Mouse (Mus musculus) Muller cell, postnatal 12 days (primary cell): Measurements from ENCODE around the gene Chd4.
"Not testable (repeated sequence)": the region's sequence is repeated elsewhere in the genome, so short reads cannot be mapped to it uniquely, and the experiment has no call there.

Source experiments
- DNase-seq: peaks from one replicate; pipeline ENCODE4 v3.0.0-alpha.2; 2015; ENCODE audit errors: inconsistent ontology term

Chd4 gene

DNA sequence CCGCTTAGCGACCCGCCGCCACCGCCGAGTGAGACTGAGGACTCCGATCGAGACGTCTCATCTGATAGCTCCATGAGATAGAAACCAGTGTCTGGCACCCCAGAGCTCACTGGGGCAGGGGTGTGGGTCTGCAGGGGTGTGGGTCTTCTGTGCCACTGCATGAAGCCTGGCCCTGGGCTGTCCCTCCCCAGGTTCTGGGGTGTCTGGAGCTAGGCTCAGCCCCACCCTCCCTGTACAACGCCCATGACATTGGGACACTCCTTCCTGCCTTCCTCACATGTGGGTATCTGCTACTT, 64.7 kb downstream of the Chd4 start:
- DNase-seq: peak; percentile 53

DNA sequence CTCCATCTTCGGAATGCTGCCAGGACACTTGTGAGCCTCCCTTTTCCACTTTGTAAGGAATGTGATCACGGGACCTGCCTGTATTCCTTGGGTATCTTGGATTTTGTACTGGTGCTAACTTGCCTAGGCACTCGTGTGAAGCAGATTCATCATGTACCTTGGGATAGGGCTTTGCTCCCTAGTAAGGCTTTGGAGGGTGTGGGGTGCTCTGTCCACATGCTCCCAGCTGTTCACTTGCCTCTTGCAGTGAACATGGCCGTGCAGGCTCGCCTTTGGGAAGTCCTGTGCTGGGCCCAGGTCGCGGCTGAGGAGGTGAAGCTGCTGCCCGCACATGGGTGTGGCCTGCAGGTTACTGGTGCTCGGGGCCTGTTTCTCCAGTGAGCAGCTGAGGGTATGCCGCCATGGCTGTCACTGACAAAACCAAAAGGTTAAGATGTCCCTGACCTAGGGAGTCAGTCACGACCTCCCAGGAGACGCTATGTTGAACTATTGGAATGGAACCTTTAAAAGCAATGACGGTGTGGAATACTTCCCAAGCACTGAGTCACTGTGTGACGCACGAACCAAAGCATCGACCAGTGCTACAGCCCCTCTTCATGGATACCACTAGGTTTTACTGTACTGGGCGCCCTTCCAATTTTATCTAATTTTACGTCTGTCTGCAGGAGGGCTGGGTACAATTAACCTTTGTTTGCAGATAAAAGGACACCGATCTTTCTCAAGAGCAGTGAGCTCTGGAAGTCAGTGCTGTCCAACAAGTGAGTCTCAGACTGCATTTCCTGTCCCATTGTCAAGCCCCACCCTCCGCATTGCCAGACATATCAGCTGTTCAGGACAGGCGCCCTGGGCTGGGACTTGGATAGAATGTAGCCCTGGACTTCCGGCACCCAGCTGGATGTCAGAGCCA, 65.3 kb downstream of the Chd4 start:
- peak; percentile 90 for DNase-seq

GRCm38 (mm10) chr6:125161971-125162370, 66.2 kb downstream of the Chd4 start:
- DNase-seq: peak; percentile 75

GRCm38 (mm10) chr6:125162615-125163305, 67.0 kb downstream of the Chd4 start:
- not testable (repeated sequence) for DNase-seq

DNA sequence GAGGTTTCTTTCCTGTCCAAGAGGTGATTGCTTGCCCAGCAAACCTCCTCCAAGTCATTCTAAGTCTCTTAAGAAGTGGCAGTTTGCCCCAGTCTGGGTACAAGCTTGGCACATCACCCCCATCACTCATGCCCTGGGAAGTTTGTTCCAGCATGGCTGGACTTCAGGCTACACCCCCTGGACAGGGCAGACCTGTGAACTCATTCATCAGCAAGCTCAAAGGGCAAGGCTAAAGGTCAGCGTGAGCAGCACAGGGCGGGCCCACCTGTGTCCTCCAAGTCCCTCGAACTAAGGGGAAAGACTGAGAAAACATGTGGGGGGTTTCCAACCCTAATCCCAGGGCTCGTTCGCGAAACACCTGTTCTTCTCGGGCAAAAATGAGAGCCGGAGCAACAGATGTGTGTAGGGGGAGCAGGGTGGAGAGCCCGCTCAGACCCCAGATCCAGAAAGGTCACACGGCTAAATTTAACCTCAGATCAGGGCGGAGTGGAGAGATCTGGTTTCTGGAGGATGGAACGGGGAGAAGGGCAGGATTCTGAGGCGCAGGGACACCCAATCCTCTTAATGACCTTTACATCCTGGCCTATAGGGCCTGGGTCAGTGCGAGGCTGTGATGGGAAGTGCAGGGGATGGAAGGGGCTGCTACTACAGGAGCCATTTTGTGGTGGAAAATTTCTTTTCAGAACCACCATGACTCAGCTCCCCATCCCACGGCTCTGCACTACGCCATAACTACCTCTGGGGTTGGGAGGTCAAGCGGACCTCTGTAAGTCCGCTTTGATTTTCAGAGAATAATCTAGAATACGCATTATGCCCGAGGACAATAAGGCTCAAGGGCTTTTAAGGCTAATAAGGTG, 68.2 kb downstream of the Chd4 start:
- no peak for DNase-seq

DNA sequence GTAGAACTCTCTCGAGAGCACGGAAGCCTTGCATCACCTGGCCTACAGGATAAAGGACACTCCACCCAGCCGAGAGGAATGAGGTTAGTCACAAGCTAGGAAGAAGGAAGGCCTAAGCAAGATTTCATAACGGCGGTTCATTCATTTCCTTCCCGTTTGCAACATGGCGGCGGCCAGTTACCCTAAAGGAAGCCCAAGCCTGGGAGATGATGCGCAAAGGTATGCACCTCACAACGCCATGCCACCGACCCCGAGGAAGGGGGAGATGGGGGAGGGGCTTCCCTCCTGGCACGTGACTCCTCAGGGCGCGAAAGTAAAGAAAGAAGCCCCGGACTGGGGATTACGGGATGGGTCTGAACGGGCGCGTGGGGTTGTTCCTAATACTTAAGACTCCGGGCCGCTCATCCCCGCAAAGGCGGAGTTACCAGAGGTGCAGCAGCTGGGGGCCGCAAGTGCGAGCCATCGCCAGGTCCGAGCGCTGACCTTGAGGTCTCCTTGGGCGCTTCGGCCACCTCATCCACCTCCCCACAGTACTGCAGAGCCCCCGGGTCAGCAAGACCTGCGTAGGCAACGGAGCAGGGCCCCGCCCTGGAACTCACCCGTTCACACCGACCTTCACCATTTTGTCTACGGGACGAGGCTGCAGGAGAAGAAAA, 69.0 kb downstream of the Chd4 start:
- peak; percentile 87 for DNase-seq

DNA sequence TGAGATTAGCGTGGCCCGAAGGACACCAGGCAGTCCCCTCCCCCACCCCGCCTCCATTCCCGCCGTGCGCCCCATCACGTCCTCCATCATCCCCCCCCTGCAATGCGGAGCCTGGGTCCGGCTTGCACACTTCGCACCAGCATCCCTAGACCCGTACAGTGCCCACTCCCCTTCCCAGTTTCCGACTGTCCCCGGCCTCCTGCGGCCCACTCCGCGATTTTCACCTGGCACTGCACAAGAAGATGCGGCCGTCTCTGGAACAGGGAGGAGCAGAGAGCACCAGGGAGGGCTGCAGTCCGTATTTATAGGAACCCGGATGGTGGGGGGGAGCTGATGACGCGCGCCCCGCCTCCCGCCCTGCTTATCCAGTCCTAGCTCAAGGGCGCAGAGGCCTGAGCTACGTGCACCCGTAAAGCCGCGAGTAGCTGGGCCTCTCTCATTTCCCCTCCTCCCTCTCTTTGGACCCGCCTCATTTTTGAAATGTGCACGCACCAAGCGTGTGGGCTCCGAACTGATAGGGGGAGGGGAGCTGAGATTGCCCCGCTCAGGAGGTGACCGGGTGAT, 69.6 kb downstream of the Chd4 start:
- peak; percentile 99 for DNase-seq

GRCm38 (mm10) chr6:125166051-125166751, 70.4 kb downstream of the Chd4 start, which contains the start of gene Gapdh:
Gene Gapdh (minus strand): TSS chr6:125166467.
- peak; percentile 97 for DNase-seq

GRCm38 (mm10) chr6:125166861-125167650, 71.3 kb downstream of the Chd4 start:
- DNase-seq: peak; percentile 59

DNA sequence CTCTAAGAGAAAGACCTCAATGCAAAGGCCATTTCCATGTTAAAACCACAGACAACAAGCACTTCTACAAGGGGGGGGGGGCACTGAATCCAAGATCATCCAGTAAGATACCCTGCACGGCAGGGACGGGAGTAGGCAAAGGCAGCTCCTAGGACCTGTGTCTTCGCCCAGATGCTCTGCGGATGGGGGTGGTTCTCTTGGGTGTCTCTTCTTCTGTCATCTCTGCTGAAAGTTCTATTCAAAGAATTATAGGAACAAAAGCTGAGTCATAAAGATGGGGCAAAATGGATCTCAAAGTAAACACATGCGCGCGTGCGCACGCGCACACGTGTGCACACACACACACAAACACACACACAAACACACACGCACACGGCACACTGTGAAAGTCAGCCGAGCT, 72.3 kb downstream of the Chd4 start:
- DNase-seq: no peak

DNA sequence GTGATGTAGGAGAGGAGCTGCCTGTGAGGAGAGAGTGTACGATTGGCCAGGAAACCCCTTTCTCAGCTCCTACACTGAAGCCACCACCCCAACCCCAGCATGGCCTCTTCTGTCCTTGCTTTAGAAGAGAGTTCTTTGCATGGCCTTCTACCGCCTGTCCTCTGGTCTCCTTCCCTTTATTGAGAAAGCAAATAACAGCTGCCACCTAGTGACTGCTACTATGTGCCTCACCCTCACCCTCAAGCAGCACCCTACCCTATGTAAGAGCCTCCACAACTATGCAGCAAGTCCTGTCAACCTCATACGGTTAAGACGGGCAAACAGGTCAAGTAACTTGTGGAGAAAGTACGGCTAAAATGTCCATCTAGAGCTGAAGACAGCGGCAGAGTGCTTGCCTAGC, 74.4 kb downstream of the Chd4 start:
- DNase-seq: no peak

DNA sequence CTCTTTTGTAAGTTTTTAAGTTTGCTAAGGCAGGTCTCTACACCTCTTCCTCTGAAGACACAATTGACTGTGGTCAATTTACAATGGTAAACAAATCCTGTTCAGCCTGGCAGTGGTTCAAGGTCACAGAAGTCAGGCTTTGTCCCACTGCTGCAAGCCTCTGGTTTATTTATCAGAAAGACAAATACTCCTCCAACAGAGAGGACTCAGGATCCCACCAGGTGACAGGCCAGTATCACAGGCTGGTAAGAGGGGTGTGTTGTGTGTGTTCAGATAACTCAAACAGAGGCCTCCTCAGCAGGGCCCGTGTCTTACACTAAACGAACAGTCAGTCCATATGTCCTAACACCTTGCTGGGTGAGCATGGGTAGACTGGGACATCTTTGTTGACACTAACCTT, 76.7 kb downstream of the Chd4 start:
- DNase-seq: no peak

- no peak for DNase-seq
Measured at GRCm38 (mm10) chr6:125173256-125173655, 77.5 kb downstream of the Chd4 start.

- DNase-seq: no peak
Measured at GRCm38 (mm10) chr6:125175469-125175868, 79.7 kb downstream of the Chd4 start.

- no peak for DNase-seq
Measured at GRCm38 (mm10) chr6:125179601-125180000, 83.8 kb downstream of the Chd4 start.
